Mouse (Mus musculus): Measurements from ENCODE around the gene Clip3.

GRCm38 (mm10) chr7:30288046-30288445 lies 3.5 kb upstream of the Clip3 start:
- no peak for TF ChIP-seq CTCF (conservative IDR thresholded peaks at IDR 0.05; ENCODE audit: low read length)
- TF ChIP-seq NANOG (IDR thresholded peaks at IDR 0.05; ENCODE audit: borderline replicate concordance, low read length), result no peak
